Mouse (Mus musculus) neural tube, embryonic 11.5 days (tissue): ENCODE measurements around the gene Mettl6. TPM values are rescaled to one million over a fixed set of nuclear protein-coding genes. Genes with fewer than 3 reads are reported as not detected.
"Not testable (repeated sequence)": the region's sequence is repeated elsewhere in the genome, so short reads cannot be mapped to it uniquely, and the experiment has no call there.

Source experiments
- ATAC-seq: fragments of 200-750 bp; cut with Nextera tagmentation; 2 replicates; pipeline ENCODE4 v1.8.0; 2017; ENCODE audit warnings: moderate number of reproducible peaks, mild to moderate bottlenecking, moderate TSS enrichment, moderate library complexity; ENCODE audit not compliant: insufficient read depth, low FRiP score, low TSS enrichment
- DNase-seq: peaks from one replicate; pipeline ENCODE4 v3.0.0-alpha.2; 2015; ENCODE audit warnings: low spot score
- H3K27ac ChIP-seq: fragments of 300-500 bp; sonication (generic); 2 replicates; pipeline ENCODE4 v1.5.1; 2014; ENCODE audit warnings: low read depth, mild to moderate bottlenecking, low read length
- H3K27me3 ChIP-seq: fragments of 300-500 bp; sonication (generic); 2 replicates; pipeline ENCODE4 v1.6.1; 2014; ENCODE audit warnings: mild to moderate bottlenecking, low read length, mixed read lengths; ENCODE audit not compliant: control insufficient read depth, insufficient read depth
- H3K36me3 ChIP-seq: fragments of 300-500 bp; sonication (generic); 2 replicates; pipeline ENCODE4 v1.6.1; 2014; ENCODE audit warnings: mild to moderate bottlenecking, low read length, moderate library complexity, mixed read lengths; ENCODE audit not compliant: control insufficient read depth, insufficient read depth
- H3K4me1 ChIP-seq: fragments of 300-500 bp; sonication (generic); 2 replicates; pipeline ENCODE4 v1.6.1; 2014; ENCODE audit warnings: low read length, mixed read lengths; ENCODE audit not compliant: control insufficient read depth, insufficient read depth
- H3K4me2 ChIP-seq: fragments of 300-500 bp; sonication (generic); 2 replicates; pipeline ENCODE4 v1.6.1; 2014; ENCODE audit warnings: low read depth, mild to moderate bottlenecking, moderate library complexity
- H3K4me3 ChIP-seq: fragments of 300-500 bp; sonication (generic); 2 replicates; pipeline ENCODE4 v1.5.1; 2014; ENCODE audit warnings: low read depth, low read length
- H3K9ac ChIP-seq: fragments of 300-500 bp; sonication (generic); 2 replicates; pipeline ENCODE4 v1.6.1; 2014; ENCODE audit warnings: mild to moderate bottlenecking, low read length
- H3K9me3 ChIP-seq: fragments of 300-500 bp; sonication (generic); 2 replicates; pipeline ENCODE4 v1.6.1; 2016; ENCODE audit warnings: low read length; ENCODE audit not compliant: control insufficient read depth
- WGBS: fragments of 180-500 bp; shearing (Covaris S2); extraction: QIAGEN DNeasy Blood & Tissue Kit; methylation state at CpG from one replicate; pipeline ENCODE4 v1.1.7; 2014; 5-methylcytosine and 5-hydroxymethylcytosine counted together
- polyA plus RNA-seq: library from polyadenylated mRNA; unstranded; fragments of >200 nt; fragmentation: Nextera tagmentation; extraction: Ambion mirVana; gene quantifications from 2 replicates; pipeline ENCODE4 v1.2.1, GENCODE M21; 2014

The Mettl6 gene
- polyA plus RNA-seq, 1 experiment from 2014 or later, result 85.6 TPM

DNA sequence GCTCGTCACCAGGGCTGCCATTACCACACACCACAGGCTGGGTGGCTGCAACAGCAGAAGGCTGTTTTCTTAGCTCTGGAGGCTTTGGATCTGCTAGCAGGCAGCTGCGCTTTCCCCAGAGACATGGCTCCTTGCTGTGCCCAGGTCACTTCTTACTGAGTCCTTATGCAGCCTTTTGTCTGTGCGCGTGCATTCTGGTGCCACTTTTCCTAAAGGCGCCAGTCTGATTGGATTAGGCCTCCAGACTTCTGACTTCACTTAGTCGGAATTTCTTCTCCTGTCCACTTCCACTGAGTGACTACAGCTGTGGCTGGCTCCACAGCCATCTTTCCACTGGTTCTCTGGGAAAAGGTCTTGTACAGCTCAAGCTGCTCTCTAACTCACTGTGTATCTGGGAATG is 32.0 kb downstream of the Mettl6 start:
- Histone ChIP-seq H3K27ac (no peak overlapping the region), H3K4me2 (no peak overlapping the region), H3K9ac (no peak overlapping the region), H3K4me1 (no peaks in the 10 kb centered on the region), H3K36me3 (no peaks in the 10 kb centered on the region), H3K4me3 (no peak overlapping the region), H3K27me3 (no peaks in the 10 kb centered on the region), H3K9me3 (no peaks in the 10 kb centered on the region)
- ATAC-seq, result no peak
- WGBS, result 84% methylated on average over 6 of the region's 6 CpGs
- DNase-seq, result no peak

GRCm38 (mm10) chr14:31462226-31462625 is 32.6 kb downstream of the Mettl6 start:
- not testable (repeated sequence) for DNase-seq, H3K27ac ChIP-seq, H3K4me1 ChIP-seq, H3K9ac ChIP-seq, H3K27me3 ChIP-seq, H3K4me3 ChIP-seq, H3K4me2 ChIP-seq, H3K9me3 ChIP-seq, H3K36me3 ChIP-seq, ATAC-seq
- WGBS, result 67% methylated on average over 5 of the region's 5 CpGs

DNA sequence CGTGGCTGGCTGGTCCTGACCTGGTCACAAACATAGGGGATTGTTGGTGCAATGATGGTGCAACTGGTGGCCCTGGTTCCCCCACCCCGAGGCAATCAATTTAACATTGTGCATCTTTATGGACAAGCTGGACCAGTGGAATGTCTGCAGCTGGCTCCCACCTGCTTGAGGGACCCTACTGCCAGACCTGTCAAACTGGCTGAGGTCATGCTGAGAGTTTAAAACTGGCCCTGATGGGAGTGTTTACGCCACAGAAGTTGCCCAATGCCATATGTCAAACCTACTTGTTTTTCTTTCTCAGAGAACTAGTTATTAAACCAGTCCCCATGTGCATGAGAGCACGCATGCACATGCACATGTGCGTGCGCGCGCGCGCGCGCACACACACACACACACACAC is 36.8 kb downstream of the Mettl6 start:
- Histone ChIP-seq H3K4me1 (no peaks in the 10 kb centered on the region), H3K27ac (no peak overlapping the region), H3K9ac (no peak overlapping the region), H3K4me2 (no peak overlapping the region), H3K9me3 (no peaks in the 10 kb centered on the region), H3K36me3 (no peaks in the 10 kb centered on the region), H3K4me3 (no peak overlapping the region), H3K27me3 (no peaks in the 10 kb centered on the region)
- DNase-seq (no peak), ATAC-seq (no peak)
- 82% methylated on average over 12 of the region's 12 CpGs for WGBS

DNA sequence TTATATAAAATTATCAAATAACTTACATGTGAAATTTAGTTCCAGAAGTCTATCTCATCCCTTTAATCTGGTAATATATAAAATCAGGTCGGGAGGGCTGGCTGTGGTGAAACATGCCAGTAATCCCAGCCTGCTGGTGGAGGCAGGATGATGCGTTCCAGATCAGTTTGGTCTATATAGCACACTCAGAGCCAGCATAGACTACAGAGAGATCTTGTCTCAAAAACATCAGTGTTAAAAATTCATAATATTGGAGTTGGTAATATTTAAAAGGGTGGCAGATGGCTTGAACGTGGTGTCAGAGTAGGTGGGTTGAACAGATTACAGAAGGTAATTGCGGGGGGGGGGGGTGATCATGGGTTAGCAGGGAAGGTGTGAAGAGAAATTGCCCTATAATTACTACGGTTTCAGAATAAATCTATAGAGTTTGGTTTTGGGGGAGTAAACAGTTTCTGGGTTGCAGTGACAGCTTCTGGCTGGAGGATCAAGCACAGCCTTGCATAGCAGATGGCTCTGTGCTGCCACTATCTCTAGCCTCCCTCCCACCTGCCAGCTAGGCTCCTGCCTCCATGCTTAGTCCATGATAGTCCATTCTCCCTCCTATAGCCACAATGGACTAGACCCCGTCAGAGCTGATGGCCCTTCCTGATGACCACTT is 38.6 kb downstream of the Mettl6 start:
- ATAC-seq (no peak), DNase-seq (no peak)
- no peaks in the 10 kb centered on the region for H3K4me1 ChIP-seq
- H3K27me3 ChIP-seq, result no peaks in the 10 kb centered on the region
- H3K9me3 ChIP-seq, result no peaks in the 10 kb centered on the region
- no peak overlapping the region for H3K9ac ChIP-seq
- H3K4me2 ChIP-seq, result no peak overlapping the region
- WGBS, result 88% methylated on average over 6 of the region's 6 CpGs
- H3K36me3 ChIP-seq, result no peaks in the 10 kb centered on the region
- no peak overlapping the region for H3K4me3 ChIP-seq
- no peak overlapping the region for H3K27ac ChIP-seq

DNA sequence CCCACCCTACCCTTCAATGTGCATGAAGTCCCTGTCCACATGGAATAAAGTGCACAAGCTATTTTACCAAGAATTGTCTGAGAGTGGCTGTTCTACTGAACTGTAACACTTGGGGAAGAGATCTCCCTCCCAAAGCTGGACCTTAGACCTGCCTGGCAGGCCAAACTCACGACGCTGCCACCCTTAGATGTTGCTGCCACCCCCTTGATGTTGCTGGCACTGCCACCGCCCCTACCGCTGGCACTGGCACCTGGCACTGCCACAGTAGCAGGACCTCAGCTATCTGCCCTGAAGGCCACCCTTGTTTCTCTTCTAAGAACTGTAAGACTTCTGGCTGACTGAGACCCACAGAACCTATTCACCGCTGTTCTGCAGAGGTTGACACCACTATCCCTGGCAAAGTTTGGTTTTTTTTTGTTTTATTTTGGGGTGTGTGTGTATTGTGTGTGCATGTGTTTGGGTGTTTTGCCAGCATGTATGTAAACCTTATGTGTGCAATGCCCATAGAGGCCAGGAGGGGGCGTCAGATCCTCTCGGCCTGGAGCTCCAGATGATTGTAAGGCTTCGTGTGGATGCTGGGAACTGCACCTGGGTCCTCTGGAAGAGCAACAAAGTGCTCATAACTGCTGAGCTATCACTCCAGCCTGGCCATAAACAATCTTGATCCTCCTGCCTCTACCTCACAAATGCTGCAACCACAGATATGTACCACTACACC is 39.8 kb downstream of the Mettl6 start:
- Histone ChIP-seq H3K27ac (no peak overlapping the region), H3K4me3 (no peak overlapping the region), H3K27me3 (no peaks in the 10 kb centered on the region), H3K4me1 (no peaks in the 10 kb centered on the region), H3K9me3 (no peaks in the 10 kb centered on the region), H3K36me3 (no peaks in the 10 kb centered on the region), H3K4me2 (no peak overlapping the region), H3K9ac (no peak overlapping the region)
- no peak for ATAC-seq
- WGBS, result 87% methylated on average over 8 of the region's 8 CpGs
- no peak for DNase-seq

- H3K4me1 ChIP-seq, H3K27me3 ChIP-seq, H3K9ac ChIP-seq, H3K4me3 ChIP-seq, H3K9me3 ChIP-seq, H3K4me2 ChIP-seq, H3K36me3 ChIP-seq, DNase-seq, ATAC-seq, H3K27ac ChIP-seq: not testable (repeated sequence)
- 74% methylated on average over 11 of the region's 12 CpGs for WGBS
These were observed 40.9 kb downstream of the Mettl6 start for GRCm38 (mm10) chr14:31453946-31454345.

DNA sequence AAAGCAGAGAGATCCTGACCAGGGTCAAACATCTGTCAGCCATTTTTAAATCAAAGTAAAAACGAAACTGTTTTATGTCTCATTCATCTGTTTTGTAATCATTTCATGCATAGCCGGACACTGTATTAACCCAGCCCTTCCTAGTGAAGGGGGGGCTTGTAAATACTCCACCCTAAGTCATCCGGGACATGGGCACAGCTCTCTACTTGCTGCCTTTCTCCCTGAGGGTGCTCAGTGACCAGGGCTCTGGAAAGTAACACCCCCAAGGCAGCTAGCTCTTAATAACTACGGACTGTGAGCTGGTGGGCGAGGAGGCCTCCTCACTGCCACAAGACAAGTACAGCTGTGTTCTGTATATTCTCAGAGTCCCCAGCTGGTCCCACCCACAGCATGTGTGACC is 45.8 kb downstream of the Mettl6 start:
- Histone ChIP-seq H3K36me3 (no peaks in the 10 kb centered on the region), H3K9ac (no peak overlapping the region)

DNA sequence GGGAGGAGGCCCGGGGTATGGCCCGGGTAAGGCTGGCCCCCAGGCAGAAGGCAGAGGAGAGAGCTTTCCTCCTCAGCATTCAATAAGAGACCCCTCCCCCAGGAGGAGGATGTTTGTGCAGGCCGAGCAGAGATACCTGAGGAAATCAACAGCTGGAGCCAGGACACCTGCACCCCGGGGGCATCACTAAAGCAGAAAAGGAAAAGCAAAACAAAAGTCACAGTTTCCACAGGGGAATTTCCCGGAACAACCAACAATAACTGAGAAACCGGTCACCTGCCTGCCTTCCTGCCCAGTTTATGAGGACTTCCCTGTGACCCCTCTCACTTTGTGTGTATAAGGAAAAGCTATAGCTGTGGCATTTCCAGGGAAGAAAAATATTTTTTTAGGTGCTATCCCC is 51.2 kb downstream of the Mettl6 start:
- no peaks in the 10 kb centered on the region for H3K9me3 ChIP-seq
- H3K27ac ChIP-seq, result no peak overlapping the region
- H3K4me3 ChIP-seq, result no peak overlapping the region
- H3K9ac ChIP-seq, result no peak overlapping the region
- H3K36me3 ChIP-seq, result no peaks in the 10 kb centered on the region
- no peak for ATAC-seq
- no peak for DNase-seq
- H3K4me2 ChIP-seq, result no peak overlapping the region
- WGBS, result 54% methylated on average over 6 of the region's 6 CpGs
- H3K4me1 ChIP-seq, result no peaks in the 10 kb centered on the region
- H3K27me3 ChIP-seq, result no peaks in the 10 kb centered on the region

More for the DNA sequence above, 45.8 kb downstream of the Mettl6 start:
- Histone ChIP-seq H3K9me3 (no peaks in the 10 kb centered on the region), H3K27ac (no peak overlapping the region), H3K4me3 (no peak overlapping the region), H3K27me3 (no peaks in the 10 kb centered on the region), H3K4me1 (no peaks in the 10 kb centered on the region), H3K4me2 (no peak overlapping the region)
- ATAC-seq, result no peak
- WGBS, result 78% methylated on average over 5 of the region's 5 CpGs
- no peak for DNase-seq

GRCm38 (mm10) chr14:31440725-31441124 is 54.1 kb downstream of the Mettl6 start:
- Histone ChIP-seq H3K4me2 (no peak overlapping the region), H3K9me3 (no peaks in the 10 kb centered on the region), H3K4me1 (peaks cover 2% of the 10 kb centered on the region; the same call in 1 of the 2 replicates), H3K27me3 (no peaks in the 10 kb centered on the region), H3K36me3 (no peaks in the 10 kb centered on the region), H3K27ac (no peak overlapping the region), H3K4me3 (no peak overlapping the region), H3K9ac (no peak overlapping the region)
- no peak for ATAC-seq
- DNase-seq, result no peak
- WGBS, result 88% methylated on average over 6 of the region's 6 CpGs
